Mouse (Mus musculus) cerebellum, adult 2 months (tissue): ENCODE measurements around the gene Lrmda.

Experiments
- CTCF ChIP-seq: fragments of 200-500 bp; IDR thresholded peaks from 2 replicates; pipeline ENCODE4 v1.5.1; 2011; ENCODE audit warnings: low read depth, mild to moderate bottlenecking, control low read depth, low read length, moderate library complexity, borderline replicate concordance; ENCODE audit not compliant: insufficient read depth
- POLR2A ChIP-seq: fragments of 200-500 bp; IDR thresholded peaks from 2 replicates; pipeline ENCODE4 v1.6.1; 2011; ENCODE audit warnings: low read length, control low read depth, borderline replicate concordance; ENCODE audit not compliant: insufficient read depth

DNA sequence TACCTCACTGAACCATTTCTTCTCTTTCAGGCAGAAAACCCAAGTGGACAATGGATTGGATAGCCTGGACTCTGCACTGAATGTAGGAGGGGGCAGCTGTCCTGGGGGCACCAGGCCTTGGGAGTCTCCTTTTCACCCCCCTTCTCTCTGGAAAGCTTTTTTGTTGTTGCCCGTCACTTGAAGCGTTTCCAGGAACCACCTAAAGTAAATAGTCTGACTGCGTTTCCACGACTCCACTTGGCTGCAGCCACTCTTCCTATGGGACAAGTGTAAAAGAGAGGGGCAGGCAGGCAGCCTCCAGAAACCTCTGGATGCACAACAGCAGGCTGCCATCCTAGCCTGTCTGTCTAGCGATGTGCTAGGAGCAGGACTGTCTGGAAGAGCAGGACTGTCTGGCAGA, 2.5 kb upstream of the Lrmda start:
- TF ChIP-seq CTCF = no peak
- no peak for TF ChIP-seq POLR2A
